Mouse (Mus musculus): ENCODE data around the gene Lin52.

- no peak for TF ChIP-seq CTCF (IDR thresholded peaks at IDR 0.05; ENCODE audit: borderline replicate concordance, control insufficient read depth, extremely low read depth, insufficient read depth, low read length, poor library complexity)
- no peak for TF ChIP-seq POLR2A (IDR thresholded peaks at IDR 0.05; ENCODE audit: control insufficient read depth, extremely low read depth, insufficient read depth, low read length, poor library complexity)
Observed at GRCm38 (mm10) chr12:84525422-84525821, 74.2 kb downstream of the Lin52 start.
